Mouse (Mus musculus) kidney, adult 2 months (tissue): ENCODE measurements around the gene Hsd3b4. TPM values are rescaled to one million over a fixed set of nuclear protein-coding genes. Genes with fewer than 3 reads are reported as not detected.
"Not testable (repeated sequence)": the region's sequence is repeated elsewhere in the genome, so short reads cannot be mapped to it uniquely, and the experiment has no call there.

ENCODE experiments used
- DNase-seq: peaks from one replicate; pipeline ENCODE4 v3.0.0; 2021
- H3K27ac ChIP-seq: fragments of 200-500 bp; 2 replicates; pipeline ENCODE4 v1.5.1; 2012; ENCODE audit warnings: low read depth, low read length, control low read depth, inconsistent platforms; ENCODE audit not compliant: insufficient read depth
- H3K27me3 ChIP-seq: fragments of 200-500 bp; replicated peaks from 2 replicates; pipeline ENCODE4 v1.6.1; 2012; ENCODE audit warnings: mild to moderate bottlenecking, moderate library complexity, low read length, inconsistent platforms; ENCODE audit not compliant: control insufficient read depth, insufficient read depth
- H3K36me3 ChIP-seq: fragments of 200-500 bp; 2 replicates; pipeline ENCODE4 v1.6.1; 2012; ENCODE audit warnings: mild to moderate bottlenecking, moderate library complexity, low read length, inconsistent platforms; ENCODE audit not compliant: control insufficient read depth, insufficient read depth
- H3K4me1 ChIP-seq: fragments of 200-500 bp; 2 replicates; pipeline ENCODE4 v1.6.1; 2011; ENCODE audit warnings: low read length; ENCODE audit not compliant: control insufficient read depth, insufficient read depth
- H3K4me3 ChIP-seq: fragments of 200-500 bp; 2 replicates; pipeline ENCODE4 v1.5.1; 2011; ENCODE audit warnings: mild to moderate bottlenecking, low read depth, low read length, control low read depth; ENCODE audit not compliant: insufficient read depth
- WGBS: fragments of 180-500 bp; shearing (Covaris S2); methylation state at CpG from one replicate; pipeline ENCODE4 v1.1.7; 2018; 5-methylcytosine and 5-hydroxymethylcytosine counted together
- polyA plus RNA-seq: library from polyadenylated mRNA; depleted of rRNA; stranded (reverse); fragments of >200 nt; gene quantifications from 2 replicates; pipeline ENCODE4 v1.2.3, GENCODE M21; 2012; rRNA removed

Gene Hsd3b4
- 341 TPM in 2 replicates for polyA plus RNA-seq

GRCm38 (mm10) chr3:98510414-98510813 is at the start of gene Hsd3b4:
Gene Hsd3b4, minus strand, starts transcription at chr3:98510514.
- H3K4me1 ChIP-seq, H3K27ac ChIP-seq, H3K27me3 ChIP-seq, DNase-seq, H3K4me3 ChIP-seq, H3K36me3 ChIP-seq: not testable (repeated sequence)
- no CpG with 5 or more reads among the region's 1 CpGs for WGBS

- no CpG with 5 or more reads among the region's 1 CpGs for WGBS
- not testable (repeated sequence) for DNase-seq, H3K4me3 ChIP-seq, H3K4me1 ChIP-seq, H3K27me3 ChIP-seq, H3K36me3 ChIP-seq, H3K27ac ChIP-seq
Measured at GRCm38 (mm10) chr3:98550832-98551231, 40.5 kb upstream of the Hsd3b4 start.

- DNase-seq, H3K27me3 ChIP-seq, H3K27ac ChIP-seq, H3K4me1 ChIP-seq, H3K36me3 ChIP-seq, H3K4me3 ChIP-seq: not testable (repeated sequence)
- WGBS, result no CpG with 5 or more reads among the region's 2 CpGs
Measured at GRCm38 (mm10) chr3:98550215-98550614, 39.9 kb upstream of the Hsd3b4 start.

GRCm38 (mm10) chr3:98548495-98548894 is 38.2 kb upstream of the Hsd3b4 start:
- not testable (repeated sequence) for H3K27me3 ChIP-seq, H3K27ac ChIP-seq, DNase-seq, H3K4me3 ChIP-seq, H3K4me1 ChIP-seq, H3K36me3 ChIP-seq
- WGBS, result no CpG with 5 or more reads among the region's 1 CpGs

- not testable (repeated sequence) for H3K27me3 ChIP-seq, H3K27ac ChIP-seq, DNase-seq, H3K4me3 ChIP-seq, H3K4me1 ChIP-seq, H3K36me3 ChIP-seq
Measured at GRCm38 (mm10) chr3:98547641-98548040, 37.3 kb upstream of the Hsd3b4 start.

GRCm38 (mm10) chr3:98524978-98525377 is 14.7 kb upstream of the Hsd3b4 start:
- H3K27me3 ChIP-seq, H3K4me1 ChIP-seq, H3K27ac ChIP-seq, DNase-seq, H3K36me3 ChIP-seq, H3K4me3 ChIP-seq: not testable (repeated sequence)

- not testable (repeated sequence) for DNase-seq, H3K27me3 ChIP-seq, H3K4me1 ChIP-seq, H3K27ac ChIP-seq, H3K4me3 ChIP-seq, H3K36me3 ChIP-seq
- no CpG with 5 or more reads among the region's 1 CpGs for WGBS
Measured at GRCm38 (mm10) chr3:98524552-98524951, 14.2 kb upstream of the Hsd3b4 start.

- not testable (repeated sequence) for H3K27ac ChIP-seq, H3K27me3 ChIP-seq
- WGBS, result 18% methylated on average over 1 of the region's 2 CpGs
Measured at GRCm38 (mm10) chr3:98522779-98523178, 12.5 kb upstream of the Hsd3b4 start.

GRCm38 (mm10) chr3:98507229-98507628 is 3.1 kb downstream of the Hsd3b4 start:
- WGBS, result no CpG with 5 or more reads among the region's 5 CpGs
- H3K36me3 ChIP-seq, H3K4me3 ChIP-seq, DNase-seq, H3K27me3 ChIP-seq, H3K27ac ChIP-seq, H3K4me1 ChIP-seq: not testable (repeated sequence)

More at GRCm38 (mm10) chr3:98522779-98523178, 12.5 kb upstream of the Hsd3b4 start:
- H3K4me3 ChIP-seq, H3K36me3 ChIP-seq, H3K4me1 ChIP-seq, DNase-seq: not testable (repeated sequence)

GRCm38 (mm10) chr3:98497401-98497800 is 12.9 kb downstream of the Hsd3b4 start:
- H3K27ac ChIP-seq, H3K36me3 ChIP-seq, H3K4me1 ChIP-seq, H3K4me3 ChIP-seq, DNase-seq, H3K27me3 ChIP-seq: not testable (repeated sequence)

GRCm38 (mm10) chr3:98496762-98497161 is 13.6 kb downstream of the Hsd3b4 start:
- not testable (repeated sequence) for H3K36me3 ChIP-seq, DNase-seq, H3K4me1 ChIP-seq, H3K4me3 ChIP-seq, H3K27me3 ChIP-seq, H3K27ac ChIP-seq
- no CpG with 5 or more reads among the region's 2 CpGs for WGBS

- not testable (repeated sequence) for DNase-seq, H3K27me3 ChIP-seq
Measured at GRCm38 (mm10) chr3:98495055-98495454, 15.3 kb downstream of the Hsd3b4 start.

More at GRCm38 (mm10) chr3:98495055-98495454, 15.3 kb downstream of the Hsd3b4 start:
- not testable (repeated sequence) for H3K36me3 ChIP-seq, H3K4me3 ChIP-seq, H3K4me1 ChIP-seq, H3K27ac ChIP-seq
